Mouse (Mus musculus) testis, adult 2 months (tissue): ENCODE measurements around the gene Axin2.

Source experiments
- CTCF ChIP-seq: fragments of 200-500 bp; IDR thresholded peaks from 2 replicates; pipeline ENCODE4 v1.5.1; 2012; ENCODE audit warnings: low read depth, mild to moderate bottlenecking, inconsistent platforms, low read length, moderate library complexity; ENCODE audit not compliant: control insufficient read depth, insufficient read depth, insufficient replicate concordance
- POLR2A ChIP-seq: fragments of 200-500 bp; IDR thresholded peaks from 2 replicates; pipeline ENCODE4 v1.6.1; 2012; ENCODE audit warnings: low read depth, mild to moderate bottlenecking, inconsistent platforms, low read length, moderate library complexity; ENCODE audit not compliant: control insufficient read depth

DNA sequence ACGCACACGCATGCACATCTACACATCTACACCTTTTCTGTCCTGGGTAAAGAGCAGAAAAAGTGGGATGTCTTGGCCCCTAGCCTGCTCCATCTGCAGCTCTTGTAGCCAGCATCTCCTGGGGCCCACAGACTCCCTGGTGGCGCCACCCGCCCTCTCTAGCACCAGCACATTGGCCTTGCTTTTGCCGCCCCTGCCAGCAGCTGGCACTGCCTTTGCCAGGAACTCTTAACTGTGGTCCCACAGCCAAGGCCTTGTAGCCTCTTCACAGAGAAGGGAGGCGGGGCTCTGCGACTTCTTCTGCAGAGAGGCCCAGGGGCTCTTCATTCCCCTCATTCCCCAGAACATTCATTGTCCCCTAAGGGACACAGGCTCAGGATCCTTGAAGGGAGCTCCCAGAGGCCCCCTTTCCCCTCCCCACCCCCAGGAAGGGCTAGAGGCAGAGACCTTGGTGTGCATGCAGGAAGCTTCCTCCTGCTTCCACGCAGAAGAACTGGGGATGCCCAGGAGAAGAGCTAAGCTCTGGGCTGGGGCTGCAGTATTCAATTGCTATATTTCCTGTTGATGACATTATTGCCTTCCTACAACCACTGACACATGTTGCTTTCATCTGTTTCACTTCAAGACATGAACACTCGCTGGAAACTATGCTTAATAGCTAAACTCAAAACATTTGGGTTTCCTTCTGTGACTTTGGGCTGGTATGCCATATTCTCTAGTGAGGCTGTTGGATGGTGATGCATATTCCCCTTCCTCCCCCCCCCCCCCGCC lies 19.2 kb upstream of the Axin2 start:
- TF ChIP-seq POLR2A (no peak), CTCF (no peak)
